30 mouse cellular contexts compared by ENCODE assay signal in the genomic region with DNA sequence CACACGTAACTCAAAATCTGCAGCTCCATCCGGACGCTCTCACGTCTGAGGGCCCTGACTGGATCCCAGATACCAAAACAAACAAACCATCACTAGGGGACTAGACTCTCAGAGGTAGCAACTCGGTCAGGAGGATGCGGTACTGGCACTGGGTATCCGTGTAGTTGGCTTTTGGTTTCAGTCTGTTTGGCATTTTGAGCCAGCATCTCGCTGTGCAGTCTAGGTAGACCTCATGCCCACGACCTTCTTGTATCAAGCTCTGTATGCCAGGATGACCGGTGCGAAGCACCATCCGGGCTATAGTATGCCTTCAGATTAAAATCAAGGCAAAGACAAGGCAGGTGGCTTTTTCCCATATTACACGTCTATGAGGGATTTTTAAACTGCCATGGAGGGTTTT. TPM values are rescaled to one million over a fixed set of nuclear protein-coding genes. Genes with fewer than 3 reads are reported as not detected.
A peak's percentile ranks its signal among the peaks of the same experiment; 100 is the strongest.
DNase-seq lines count a peak whose midpoint lies in the region; ATAC-seq lines count a peak whose summit lies in the region.
"Had no signal": no experiment of that assay in that cellular context is flagged by ENCODE, and none has a peak within 500 bp of the region (broad histone marks: within the 10 kb centered on the region; RNA-seq: fewer than 3 reads in every experiment).

No protein-coding gene starts in this region.

- H3K9me3 ChIP-seq in kidney, embryonic 15.5 days (replicated peaks) = no peaks in the 10 kb centered on the region
- H3K9me3 ChIP-seq: heart, embryonic 15.5 days; hindbrain, embryonic 13.5 days; intestine, embryonic 15.5 days had no signal

- H3K27me3 ChIP-seq in kidney, embryonic 15.5 days = no peaks in the 10 kb centered on the region
- H3K27me3 ChIP-seq: CH12.LX; embryonic facial prominence, embryonic 12.5 days; embryonic facial prominence, embryonic 15.5 days; heart, embryonic 12.5 days; heart, embryonic 15.5 days; hindbrain, embryonic 13.5 days; intestine, embryonic 15.5 days; Patski had no signal

- peaks cover 88% of the 10 kb centered on the region for H3K36me3 ChIP-seq in kidney, embryonic 15.5 days

- H3K27ac ChIP-seq in kidney, embryonic 15.5 days = no peak overlapping the region
- H3K27ac ChIP-seq: embryonic facial prominence, embryonic 12.5 days; embryonic facial prominence, embryonic 15.5 days; gastrocnemius, adult 2 months; heart, embryonic 15.5 days; hindbrain, embryonic 10.5 days; hindbrain, embryonic 13.5 days; intestine, embryonic 15.5 days had no signal

- H3K4me2 ChIP-seq in kidney, embryonic 15.5 days = no peak overlapping the region
- H3K4me2 ChIP-seq: embryonic facial prominence, embryonic 12.5 days; embryonic facial prominence, embryonic 15.5 days; heart, embryonic 12.5 days; heart, embryonic 15.5 days; hindbrain, embryonic 13.5 days; intestine, embryonic 15.5 days had no signal

- no peak for ATAC-seq in kidney, embryonic 15.5 days (replicated peaks; ENCODE audit: low FRiP score)
- ATAC-seq: forebrain, embryonic 14.5 days; forebrain, postnatal 0 days; hindbrain, embryonic 16.5 days; intestine, embryonic 15.5 days; Patski had no signal

- no peak overlapping the region for H3K9ac ChIP-seq in kidney, embryonic 15.5 days
- H3K9ac ChIP-seq: embryonic facial prominence, embryonic 12.5 days; embryonic facial prominence, embryonic 15.5 days; forebrain, postnatal 0 days; heart, embryonic 12.5 days; heart, embryonic 15.5 days; hindbrain, embryonic 13.5 days; intestine, embryonic 15.5 days had no signal

- peak; percentile 55 to 65 for DNase-seq in cerebellum, adult 18-20 months
- no peak for DNase-seq in cerebellum, adult 11 months
- peak; percentile 80 for DNase-seq in brain, adult 2 months (ENCODE audit: low read depth, low spot score)
- peak; percentile 76 for DNase-seq in cerebellum, adult 9-10 months
- peak; percentile 57 to 72 for DNase-seq in cerebellum, postnatal 14 days
- DNase-seq in retina, embryonic 14.5 days (ENCODE audit: low spot score) = no peak
- DNase-seq in ovary, postnatal 36 days (ENCODE audit: low spot score) = no peak
- DNase-seq: adrenal gland, postnatal 10 days; adrenal gland, postnatal 36 days; B cell, adult 2 months; forebrain, postnatal 0 days; gastrocnemius, adult 2 months; gastrocnemius, postnatal 14 days; heart, adult 11 months; heart, postnatal 10 days; heart, postnatal 36 days; kidney, adult 11 months; kidney, adult 8-10 months had no signal

- H3K4me3 ChIP-seq in kidney, embryonic 15.5 days (replicated peaks) = no peak overlapping the region
- H3K4me3 ChIP-seq: embryonic facial prominence, embryonic 12.5 days; embryonic facial prominence, embryonic 15.5 days; gastrocnemius, adult 2 months; heart, embryonic 12.5 days; heart, embryonic 15.5 days; hindbrain, embryonic 10.5 days; hindbrain, embryonic 13.5 days; intestine, embryonic 15.5 days had no signal

- 94% methylated on average over 13 of the region's 13 CpGs for WGBS in kidney, embryonic 15.5 days

- H3K4me1 ChIP-seq in kidney, embryonic 15.5 days = no peaks in the 10 kb centered on the region
- H3K4me1 ChIP-seq: embryonic facial prominence, embryonic 12.5 days; embryonic facial prominence, embryonic 15.5 days; heart, embryonic 12.5 days; heart, embryonic 15.5 days; hindbrain, embryonic 10.5 days; hindbrain, embryonic 13.5 days; intestine, embryonic 15.5 days had no signal

RNA-seq across cellular contexts. Expression of a gene that starts 21.7 kb away (rescaled TPM):
- polyA plus RNA-seq in kidney, embryonic 15.5 days (2015; fragmentation: Nextera tagmentation; extraction: Ambion mirVana) = 39.6 and 44.9 TPM in 2 replicates

RNA-seq across cellular contexts. Expression of a gene that starts 32.5 kb away (rescaled TPM):
- polyA plus RNA-seq in kidney, embryonic 15.5 days (2015; fragmentation: Nextera tagmentation; extraction: Ambion mirVana) = 3.5 TPM in 2 replicates

Comparison
In these comparisons a context has a peak if more than half of its experiments do, and no peak if none do; other contexts are left out.
1. DNase-seq: peak in cerebellum, adult 18-20 months (2 of 2), brain, adult 2 months (single experiment), cerebellum, adult 9-10 months (single experiment) and cerebellum, postnatal 14 days (2 of 2); none in cerebellum, adult 11 months (single experiment), retina, embryonic 14.5 days (single experiment) and ovary, postnatal 36 days (single experiment).